Mouse (Mus musculus): ENCODE data around the gene Psg22. TPM values are rescaled to one million over a fixed set of nuclear protein-coding genes. Genes with fewer than 3 reads are reported as not detected.

Psg22 gene
- total and polyA plus RNA-seq, 3 experiments: not detected

DNA sequence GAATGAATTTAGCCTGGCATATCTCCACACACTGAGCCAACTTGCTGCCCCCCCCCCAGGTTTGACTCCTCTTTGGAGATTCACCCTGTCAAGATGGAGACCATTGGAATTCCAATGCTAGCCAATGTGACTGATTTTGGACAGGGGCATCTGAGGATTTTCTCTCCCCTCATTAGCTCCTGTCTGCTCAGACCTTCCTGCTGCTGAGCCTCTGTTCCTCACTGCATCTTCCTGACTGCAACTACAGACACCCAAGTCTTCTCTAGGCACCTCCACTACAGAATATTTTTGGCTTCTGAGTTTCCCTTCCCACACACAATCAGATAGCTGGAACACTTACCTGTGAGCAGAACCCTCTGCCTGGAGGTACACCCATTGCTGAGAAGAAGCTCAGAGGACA is 32.3 kb upstream of the Psg22 start:
- dilution Hi-C loops (cut with MboI; ENCODE audit: extremely low pct_ligation_motif_present, extremely low pct_unique_long_range_greater_than_20kb, low sequenced_read_pairs): no loop called here
- H3K9ac ChIP-seq (ENCODE audit: insufficient read depth, low read depth): no peak overlapping the region
- no peak overlapping the region for H3K4me3 ChIP-seq (replicated peaks in 1 of 3; ENCODE audit: low read depth in 2 of 3, low read length in 2 of 3, poor library complexity in 1 of 3)
- DNase-seq (ENCODE audit: extremely low read depth): no peak
- H3K9me3 ChIP-seq (replicated peaks; ENCODE audit: low read length): no peaks in the 10 kb centered on the region
- H3K4me1 ChIP-seq (ENCODE audit: control insufficient read depth in 1 of 2, insufficient read depth in 2 of 2): no peaks in the 10 kb centered on the region
- in situ Hi-C loops (cut with MboI; ENCODE audit: low pct_ligation_motif_present, low pct_unique_long_range_greater_than_20kb, low sequenced_read_pairs): no loop called here
- H3K4me2 ChIP-seq (ENCODE audit: insufficient read depth, low read depth, poor library complexity, severe bottlenecking): no peak overlapping the region
- no peak overlapping the region for H3K27ac ChIP-seq (ENCODE audit: insufficient read depth, low read depth)
- peaks cover 25% of the 10 kb centered on the region for H3K27me3 ChIP-seq (replicated peaks)
- TF ChIP-seq JUND (conservative IDR thresholded peaks at IDR 0.05; ENCODE audit: low read depth, low read length): no peak
- TF ChIP-seq ZMIZ1 (IDR thresholded peaks at IDR 0.05; ENCODE audit: low read depth, low read length): no peak
- no peak for TF ChIP-seq USF2 (conservative IDR thresholded peaks at IDR 0.05; ENCODE audit: low read depth, low read length)
- no peak for TF ChIP-seq SIN3A (IDR thresholded peaks at IDR 0.05; ENCODE audit: low read length)
- no peak for TF ChIP-seq CHD1 (IDR thresholded peaks at IDR 0.05; ENCODE audit: low read depth, low read length)
- TF ChIP-seq PAX5 (IDR thresholded peaks at IDR 0.05; ENCODE audit: low read length): no peak
- no peak for TF ChIP-seq NELFE (IDR thresholded peaks at IDR 0.05; ENCODE audit: low read depth, low read length)
- no peak for TF ChIP-seq MEF2A (IDR thresholded peaks at IDR 0.05; ENCODE audit: borderline replicate concordance, low read depth, low read length)
- no peak for TF ChIP-seq ZC3H11A (IDR thresholded peaks at IDR 0.05; ENCODE audit: low read depth, low read length)
- no peak for TF ChIP-seq EP300 (IDR thresholded peaks at IDR 0.05; ENCODE audit: low read length)
- TF ChIP-seq ZKSCAN1 (IDR thresholded peaks at IDR 0.05; ENCODE audit: borderline replicate concordance, low read depth, low read length): no peak
- TF ChIP-seq POLR2A (IDR thresholded peaks at IDR 0.05; ENCODE audit: low read depth, low read length): no peak
- TF ChIP-seq CTCF (conservative IDR thresholded peaks at IDR 0.05 in 1 of 2, IDR thresholded peaks at IDR 0.05 in 1 of 2; ENCODE audit: low read depth in 2 of 2, low read length in 2 of 2): no peak
- no peak for TF ChIP-seq NRF1 (IDR thresholded peaks at IDR 0.05; ENCODE audit: low read depth, low read length)
- TF ChIP-seq TCF12 (IDR thresholded peaks at IDR 0.05; ENCODE audit: low read depth, low read length): no peak
- TF ChIP-seq IRF4 (IDR thresholded peaks at IDR 0.05; ENCODE audit: low read depth, low read length): no peak
- TF ChIP-seq GABPA (IDR thresholded peaks at IDR 0.05; ENCODE audit: insufficient replicate concordance, low read depth, low read length): no peak
- TF ChIP-seq TBP (conservative IDR thresholded peaks at IDR 0.05; ENCODE audit: low read depth, low read length): no peak
- H3K79me2 ChIP-seq (replicated peaks; ENCODE audit: control insufficient read depth, extremely low read depth, insufficient read depth, poor library complexity, severe bottlenecking): no peaks in the 10 kb centered on the region
- H3K36me3 ChIP-seq (replicated peaks in 1 of 2; ENCODE audit: control insufficient read depth in 1 of 2, insufficient read depth in 1 of 2, low read length in 1 of 2): no peaks in the 10 kb centered on the region

DNA sequence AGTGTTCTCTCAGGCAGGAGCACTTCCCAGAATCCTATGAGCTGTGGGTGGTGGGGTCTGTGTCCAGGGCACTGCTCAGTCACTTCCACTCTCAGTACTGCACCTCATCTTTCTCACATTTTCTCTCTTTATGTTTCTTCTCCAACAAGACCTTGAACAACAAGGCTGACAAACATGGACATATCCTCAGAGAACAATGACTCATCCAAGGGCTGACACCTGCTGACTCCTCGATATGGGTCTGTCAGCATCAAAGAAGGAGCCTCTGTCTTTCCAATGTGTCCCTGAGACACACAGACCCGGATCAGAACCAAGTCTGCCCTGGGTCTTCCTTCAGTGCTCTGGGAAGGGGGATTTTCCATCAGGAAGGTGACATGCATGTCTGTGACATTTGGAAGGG is 31.8 kb upstream of the Psg22 start, which contains the start of gene Psg20:
Psg20 (minus strand) TSS at position 101 of the 400 bp plus-strand sequence.
- Histone ChIP-seq H3K36me3 (replicated peaks in 1 of 2; ENCODE audit: control insufficient read depth in 1 of 2, insufficient read depth in 1 of 2, low read length in 1 of 2) (no peaks in the 10 kb centered on the region), H3K27me3 (replicated peaks) (peaks cover 22% of the 10 kb centered on the region), H3K4me3 (replicated peaks in 1 of 3; ENCODE audit: low read depth in 2 of 3, low read length in 2 of 3, poor library complexity in 1 of 3) (no peak within 1 kb of the TSS), H3K9me3 (replicated peaks; ENCODE audit: low read length) (no peaks in the 10 kb centered on the region), H3K9ac (ENCODE audit: insufficient read depth, low read depth) (no peak within 1 kb of the TSS), H3K4me2 (ENCODE audit: insufficient read depth, low read depth, poor library complexity, severe bottlenecking) (no peak within 1 kb of the TSS), H3K79me2 (replicated peaks; ENCODE audit: control insufficient read depth, extremely low read depth, insufficient read depth, poor library complexity, severe bottlenecking) (no peaks in the 10 kb centered on the region), H3K4me1 (ENCODE audit: control insufficient read depth in 1 of 2, insufficient read depth in 2 of 2) (no peaks in the 10 kb centered on the region), H3K27ac (ENCODE audit: insufficient read depth, low read depth) (no peak within 1 kb of the TSS)
- dilution Hi-C loops (cut with MboI; ENCODE audit: extremely low pct_ligation_motif_present, extremely low pct_unique_long_range_greater_than_20kb, low sequenced_read_pairs) (no loop called here), in situ Hi-C loops (cut with MboI; ENCODE audit: low pct_ligation_motif_present, low pct_unique_long_range_greater_than_20kb, low sequenced_read_pairs) (no loop called here)
- TF ChIP-seq POLR2AphosphoS2 (IDR thresholded peaks at IDR 0.05; ENCODE audit: low read depth, low read length) (no peak), SMC3 (IDR thresholded peaks at IDR 0.05; ENCODE audit: low read depth, low read length) (no peak), CHD1 (IDR thresholded peaks at IDR 0.05; ENCODE audit: low read depth, low read length) (no peak), MAZ (IDR thresholded peaks at IDR 0.05; ENCODE audit: low read depth, low read length) (no peak), JUN (IDR thresholded peaks at IDR 0.05; ENCODE audit: insufficient read depth, low read depth, low read length) (no peak), MYC (IDR thresholded peaks at IDR 0.05; ENCODE audit: low read depth, low read length) (no peak), NRF1 (IDR thresholded peaks at IDR 0.05; ENCODE audit: low read depth, low read length) (no peak)
- DNase-seq (ENCODE audit: extremely low read depth): no peak
